Comparison of ENCODE assay signal across 18 mouse cellular contexts in the genomic region with DNA sequence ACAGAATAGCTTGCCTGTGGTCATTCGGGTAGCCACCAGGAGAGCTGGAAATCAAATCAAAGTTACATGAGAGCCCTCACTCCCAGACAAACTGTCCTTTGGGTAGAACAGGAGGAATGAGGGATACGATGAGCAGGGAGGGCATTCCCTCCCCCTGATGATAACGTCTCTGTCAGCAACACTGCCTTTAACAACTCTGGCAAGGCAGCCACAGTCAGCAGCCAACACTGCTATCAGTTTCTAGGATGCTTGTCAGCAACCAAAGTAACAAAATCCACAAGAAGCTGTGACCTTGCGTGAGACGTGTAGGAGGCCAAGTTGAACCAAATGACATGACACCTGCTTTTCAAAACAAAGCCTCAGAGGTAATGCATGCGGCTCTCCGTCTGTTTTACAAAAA.
DNase-seq lines count a peak whose midpoint lies in the region; ATAC-seq lines count a peak whose summit lies in the region.
"Had no signal": no experiment of that assay in that cellular context is flagged by ENCODE, and none has a peak within 500 bp of the region (broad histone marks: within the 10 kb centered on the region; RNA-seq: fewer than 3 reads in every experiment).

No protein-coding gene starts in this region.

- no peak for ATAC-seq in heart, embryonic 12.5 days (ENCODE audit: insufficient number of reproducible peaks, low FRiP score)
- no peak for ATAC-seq in heart, embryonic 15.5 days (replicated peaks; ENCODE audit: insufficient number of reproducible peaks, insufficient read depth, low FRiP score, low read depth)
- ATAC-seq: midbrain, embryonic 15.5 days had no signal

- no peak overlapping the region for H3K9ac ChIP-seq in heart, embryonic 12.5 days
- H3K9ac ChIP-seq in heart, embryonic 15.5 days: no peak overlapping the region
- H3K9ac ChIP-seq: midbrain, embryonic 15.5 days had no signal

- H3K9me3 ChIP-seq in heart, embryonic 12.5 days (replicated peaks): no peaks in the 10 kb centered on the region
- no peaks in the 10 kb centered on the region for H3K9me3 ChIP-seq in heart, embryonic 15.5 days (replicated peaks)
- H3K9me3 ChIP-seq: midbrain, embryonic 15.5 days had no signal

- peak; percentile 62 to 73 for DNase-seq in cerebellum, postnatal 14 days
- no peak for DNase-seq in cerebellum, adult 11 months
- peak; percentile 8 to 11 for DNase-seq in heart, adult 18-20 months
- peak; percentile 37 for DNase-seq in testis, postnatal 10 days (ENCODE audit: low spot score)
- no peak for DNase-seq in lung, postnatal 4 days
- DNase-seq: adrenal gland, postnatal 14 days; cerebellum, adult 8-10 months; embryo, embryonic 11 days; kidney, adult 18-20 months; kidney, postnatal 10 days; liver; lung, postnatal 10 days; thymus, postnatal 25 days had no signal

- no peak overlapping the region; the same call in 1 of the 2 replicates for H3K4me2 ChIP-seq in heart, embryonic 12.5 days
- H3K4me2 ChIP-seq in heart, embryonic 15.5 days: no peak overlapping the region
- H3K4me2 ChIP-seq: midbrain, embryonic 15.5 days had no signal

- H3K27me3 ChIP-seq in heart, embryonic 12.5 days (replicated peaks): no peaks in the 10 kb centered on the region
- H3K27me3 ChIP-seq in heart, embryonic 15.5 days: no peaks in the 10 kb centered on the region
- H3K27me3 ChIP-seq: midbrain, embryonic 15.5 days had no signal

- 19% methylated on average over 7 of the region's 7 CpGs for WGBS in heart, embryonic 12.5 days
- WGBS in heart, embryonic 15.5 days: 21% methylated on average over 7 of the region's 7 CpGs

- no peak overlapping the region for H3K4me3 ChIP-seq in heart, embryonic 12.5 days
- H3K4me3 ChIP-seq in heart, embryonic 15.5 days: no peak overlapping the region
- H3K4me3 ChIP-seq: midbrain, embryonic 15.5 days; myocyte had no signal

- H3K36me3 ChIP-seq in heart, embryonic 12.5 days: no peaks in the 10 kb centered on the region
- no peaks in the 10 kb centered on the region for H3K36me3 ChIP-seq in heart, embryonic 15.5 days
- H3K36me3 ChIP-seq: G1E; midbrain, embryonic 15.5 days had no signal

- peaks cover 5% of the 10 kb centered on the region for H3K4me1 ChIP-seq in heart, embryonic 12.5 days (replicated peaks)
- H3K4me1 ChIP-seq in heart, embryonic 15.5 days (replicated peaks): peaks cover 10% of the 10 kb centered on the region
- H3K4me1 ChIP-seq: midbrain, embryonic 15.5 days had no signal

- H3K27ac ChIP-seq in heart, embryonic 12.5 days (ENCODE audit: poor library complexity, severe bottlenecking): no peak overlapping the region
- peak overlapping the region; percentile 49 for H3K27ac ChIP-seq in heart, embryonic 15.5 days
- H3K27ac ChIP-seq: midbrain, embryonic 15.5 days had no signal

Comparison
In these comparisons a context has a peak if more than half of its experiments do, and no peak if none do; other contexts are left out.
1. DNase-seq: peak in cerebellum, postnatal 14 days (2 of 2), heart, adult 18-20 months (2 of 2) and testis, postnatal 10 days (single experiment); none in cerebellum, adult 11 months (single experiment) and lung, postnatal 4 days (0 of 2).